Mouse (Mus musculus) lung, adult 2 months (tissue): ENCODE measurements at regions not wholly inside any gene's neighbourhood (a gene's known extent, or its start where the extent isn't known, plus 50 kb on each side); places are given as distances from the start of the nearest gene placed in this dataset.

Experiments used
- CTCF ChIP-seq: fragments of 200-500 bp; IDR thresholded peaks from 2 replicates; pipeline ENCODE4 v1.5.1; 2011; ENCODE audit warnings: mild to moderate bottlenecking, low read length, control low read depth; ENCODE audit not compliant: insufficient read depth
- POLR2A ChIP-seq: fragments of 200-500 bp; IDR thresholded peaks from 2 replicates; pipeline ENCODE4 v1.6.1; 2011; ENCODE audit warnings: low read depth, mild to moderate bottlenecking, control low read depth, low read length, borderline replicate concordance; ENCODE audit errors: extremely low read depth

DNA sequence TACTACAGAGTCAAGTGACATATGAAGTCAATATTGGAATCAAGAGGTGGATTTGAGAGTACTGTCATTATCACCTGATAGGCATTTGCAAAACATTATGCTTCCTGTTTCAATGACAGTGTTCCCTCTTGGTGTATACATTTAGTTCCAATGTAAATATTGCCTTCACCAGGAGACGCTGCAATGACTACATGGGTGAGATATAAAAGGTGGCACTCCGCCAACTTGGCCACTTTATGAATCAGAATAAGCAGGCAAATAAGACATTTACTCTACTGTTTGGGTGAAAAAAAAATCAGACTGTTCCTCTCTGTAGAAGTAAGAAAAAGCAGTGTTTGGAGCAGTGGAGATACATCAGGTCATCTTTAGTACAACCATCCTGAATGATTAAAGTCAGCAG is 215.9 kb downstream of the Pros1 start:
- TF ChIP-seq POLR2A (no peak), CTCF (no peak)
